Mouse (Mus musculus): ENCODE measurements around the gene Asna1. TPM values are rescaled to one million over a fixed set of nuclear protein-coding genes. Genes with fewer than 3 reads are reported as not detected.

Gene Asna1
- polyA plus RNA-seq, 1 experiment from 2014 or later, result 95.9 TPM

GRCm38 (mm10) chr8:84969241-84970134 is 55.6 kb downstream of the Asna1 start, which contains the start of the genes Gm49661, Prdx2 and Rnaseh2a:
Gm49661 (minus strand) TSS chr8:84969433.
Prdx2 (plus strand) TSS chr8:84969587.
Rnaseh2a (minus strand) TSS chr8:84969767.
- H3K36me3 ChIP-seq (ENCODE audit: control insufficient read depth, insufficient read depth, low read length), result peaks cover 39% of the 10 kb centered on the region
- no peaks in the 10 kb centered on the region for H3K27me3 ChIP-seq (replicated peaks; ENCODE audit: control insufficient read depth, insufficient read depth, low read length)
- no peaks in the 10 kb centered on the region for H3K9me3 ChIP-seq (ENCODE audit: control insufficient read depth, low read length)
- H3K4me3 ChIP-seq (ENCODE audit: low read depth, low read length), result peak within 1 kb of the TSS; percentile 68
- H3K4me1 ChIP-seq (replicated peaks; ENCODE audit: control insufficient read depth, insufficient read depth, low read length), result peaks cover 26% of the 10 kb centered on the region
- H3K27ac ChIP-seq (ENCODE audit: low read depth), result peak within 1 kb of the TSS; percentile 81
- under 1% methylated on average over 56 of the region's 56 CpGs for WGBS
- DNase-seq (ENCODE audit: low spot score), result peak; percentile 93
- peak within 1 kb of the TSS; percentile 87 for H3K4me2 ChIP-seq (ENCODE audit: low read length)
- H3K9ac ChIP-seq (ENCODE audit: low read length), result peak within 1 kb of the TSS; percentile 87
- ATAC-seq (replicated peaks; ENCODE audit: low FRiP score, low TSS enrichment, low read depth), result peak; percentile 80

DNA sequence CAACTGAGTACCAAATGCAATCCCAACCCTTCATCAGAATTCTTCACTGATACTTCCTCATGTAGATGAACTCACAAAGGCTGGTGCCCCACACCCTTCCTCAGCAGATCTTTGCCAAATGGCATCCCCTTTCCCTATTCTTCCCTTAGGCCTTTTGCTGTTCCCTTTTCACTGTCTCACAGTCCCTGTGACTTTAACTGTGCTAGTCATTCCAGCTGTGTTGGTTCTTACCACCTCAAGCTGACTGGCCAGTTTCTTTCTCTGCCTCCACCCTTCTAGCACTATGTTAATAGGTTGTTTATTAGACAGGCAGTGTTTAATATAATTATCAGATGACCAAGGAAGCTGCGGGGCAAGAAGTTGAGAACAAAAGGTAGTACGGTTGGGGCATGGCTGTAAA is 56.4 kb downstream of the Asna1 start:
- WGBS, result 6% methylated on average over 2 of the region's 2 CpGs
- peaks cover 31% of the 10 kb centered on the region for H3K36me3 ChIP-seq (ENCODE audit: control insufficient read depth, insufficient read depth, low read length)
- peaks cover 22% of the 10 kb centered on the region for H3K4me1 ChIP-seq (replicated peaks; ENCODE audit: control insufficient read depth, insufficient read depth, low read length)
- DNase-seq (ENCODE audit: low spot score) (no peak), ATAC-seq (replicated peaks; ENCODE audit: low FRiP score, low TSS enrichment, low read depth) (no peak)
- peak overlapping the region; percentile 87 for H3K4me2 ChIP-seq (ENCODE audit: low read length)
- no peaks in the 10 kb centered on the region for H3K27me3 ChIP-seq (replicated peaks; ENCODE audit: control insufficient read depth, insufficient read depth, low read length)
- H3K4me3 ChIP-seq (ENCODE audit: low read depth, low read length), result peak overlapping the region; percentile 68
- H3K27ac ChIP-seq (ENCODE audit: low read depth), result peak overlapping the region; percentile 81
- peak overlapping the region; percentile 87 for H3K9ac ChIP-seq (ENCODE audit: low read length)
- H3K9me3 ChIP-seq (ENCODE audit: control insufficient read depth, low read length), result no peaks in the 10 kb centered on the region

Small RNA genes within 50 kb of the gene (microRNA-seq; reads per million reads assigned to microRNA genes)
- gene Mir7070, result 1.1 reads per million, percentile 9 among the genes with 10 or more reads in this experiment

Other genes with a start within 250 kb of the Asna1 start
- 12.8 and 14.4 TPM in 2 replicates for gene Nfix, start 224.9 kb downstream of the Asna1 start, polyA plus RNA-seq (2014; fragmentation: Nextera tagmentation; extraction: Ambion mirVana)
- 5.2 and 5.4 TPM in 2 replicates for gene Dand5, start 202.5 kb downstream of the Asna1 start, polyA plus RNA-seq (2014; fragmentation: Nextera tagmentation; extraction: Ambion mirVana)
- gene Gadd45gip1, start 193.8 kb downstream of the Asna1 start, polyA plus RNA-seq (2014; fragmentation: Nextera tagmentation; extraction: Ambion mirVana), result 57.8 and 60.8 TPM in 2 replicates
- 126 and 129 TPM in 2 replicates for gene Rad23a, start 184.6 kb downstream of the Asna1 start, polyA plus RNA-seq (2014; fragmentation: Nextera tagmentation; extraction: Ambion mirVana)
- 721 and 823 TPM in 2 replicates for gene Calr, start 178.3 kb downstream of the Asna1 start, polyA plus RNA-seq (2014; fragmentation: Nextera tagmentation; extraction: Ambion mirVana)
- gene Farsa, start 168.3 kb downstream of the Asna1 start, polyA plus RNA-seq (2014; fragmentation: Nextera tagmentation; extraction: Ambion mirVana), result 89.0 TPM in 2 replicates
- gene Syce2, start 153.2 kb downstream of the Asna1 start, polyA plus RNA-seq (2014; fragmentation: Nextera tagmentation; extraction: Ambion mirVana), result 67.9 and 68.9 TPM in 2 replicates
- 35.7 and 37.8 TPM in 2 replicates for gene Gcdh, start 131.4 kb downstream of the Asna1 start, polyA plus RNA-seq (2014; fragmentation: Nextera tagmentation; extraction: Ambion mirVana)
- 0.77 and 1.8 TPM in 2 replicates for gene Klf1, start 123.4 kb downstream of the Asna1 start, polyA plus RNA-seq (2014; fragmentation: Nextera tagmentation; extraction: Ambion mirVana)
- gene Dnase2a, start 116.7 kb downstream of the Asna1 start, polyA plus RNA-seq (2014; fragmentation: Nextera tagmentation; extraction: Ambion mirVana), result 8.3 and 8.6 TPM in 2 replicates
- gene Mast1, start 87.9 kb downstream of the Asna1 start, polyA plus RNA-seq (2014; fragmentation: Nextera tagmentation; extraction: Ambion mirVana), result 2.3 and 2.6 TPM in 2 replicates
- gene Rtbdn, start 78.3 kb downstream of the Asna1 start, polyA plus RNA-seq (2014; fragmentation: Nextera tagmentation; extraction: Ambion mirVana), result 0.09 TPM in 1 of 2 replicates, not detected in the other
- not detected in 2 replicates for gene Gm49661, start 55.8 kb downstream of the Asna1 start, polyA plus RNA-seq (2014; fragmentation: Nextera tagmentation; extraction: Ambion mirVana)
- gene Prdx2, start 55.7 kb downstream of the Asna1 start, polyA plus RNA-seq (2014; fragmentation: Nextera tagmentation; extraction: Ambion mirVana), result 771 and 821 TPM in 2 replicates
- 132 and 141 TPM in 2 replicates for gene Rnaseh2a, start 55.5 kb downstream of the Asna1 start, polyA plus RNA-seq (2014; fragmentation: Nextera tagmentation; extraction: Ambion mirVana)
- 14.4 and 17.2 TPM in 2 replicates for gene Junb, start 46.6 kb downstream of the Asna1 start, polyA plus RNA-seq (2014; fragmentation: Nextera tagmentation; extraction: Ambion mirVana)
- gene Hook2, start 34.7 kb downstream of the Asna1 start, polyA plus RNA-seq (2014; fragmentation: Nextera tagmentation; extraction: Ambion mirVana), result 36.0 and 40.7 TPM in 2 replicates
- not detected in 2 replicates for gene Best2, start 10.8 kb downstream of the Asna1 start, polyA plus RNA-seq (2014; fragmentation: Nextera tagmentation; extraction: Ambion mirVana)
- 115 and 143 TPM in 2 replicates for gene Trir, start 1.5 kb upstream of the Asna1 start, polyA plus RNA-seq (2014; fragmentation: Nextera tagmentation; extraction: Ambion mirVana)
- 15.5 and 15.7 TPM in 2 replicates for gene Tnpo2, start 11.6 kb upstream of the Asna1 start, polyA plus RNA-seq (2014; fragmentation: Nextera tagmentation; extraction: Ambion mirVana)
- gene Fbxw9, start 34.8 kb upstream of the Asna1 start, polyA plus RNA-seq (2014; fragmentation: Nextera tagmentation; extraction: Ambion mirVana), result 26.2 and 26.9 TPM in 2 replicates
- gene Gm5741, start 42.7 kb upstream of the Asna1 start, polyA plus RNA-seq (2014; fragmentation: Nextera tagmentation; extraction: Ambion mirVana), result 0.71 TPM in 1 of 2 replicates, not detected in the other
- gene Dhps, start 46.5 kb upstream of the Asna1 start, polyA plus RNA-seq (2014; fragmentation: Nextera tagmentation; extraction: Ambion mirVana), result 63.8 and 67.5 TPM in 2 replicates
- gene Wdr83os, start 55.5 kb upstream of the Asna1 start, polyA plus RNA-seq (2014; fragmentation: Nextera tagmentation; extraction: Ambion mirVana), result 142 and 156 TPM in 2 replicates
- 43.2 and 44.2 TPM in 2 replicates for gene Wdr83, start 56.0 kb upstream of the Asna1 start, polyA plus RNA-seq (2014; fragmentation: Nextera tagmentation; extraction: Ambion mirVana)
- gene Man2b1, start 58.0 kb upstream of the Asna1 start, polyA plus RNA-seq (2014; fragmentation: Nextera tagmentation; extraction: Ambion mirVana), result 41.7 and 46.7 TPM in 2 replicates
- gene Zfp791, start 97.8 kb upstream of the Asna1 start, polyA plus RNA-seq (2014; fragmentation: Nextera tagmentation; extraction: Ambion mirVana), result 2.2 and 2.3 TPM in 2 replicates
- not detected in 2 replicates for gene Cks1brt, start 126.6 kb upstream of the Asna1 start, polyA plus RNA-seq (2014; fragmentation: Nextera tagmentation; extraction: Ambion mirVana)
- gene Olfr371, start 200.7 kb upstream of the Asna1 start, polyA plus RNA-seq (2014; fragmentation: Nextera tagmentation; extraction: Ambion mirVana), result not detected in 2 replicates

All from intestine, embryonic 14.5 days (tissue).